In the genomic region with DNA sequence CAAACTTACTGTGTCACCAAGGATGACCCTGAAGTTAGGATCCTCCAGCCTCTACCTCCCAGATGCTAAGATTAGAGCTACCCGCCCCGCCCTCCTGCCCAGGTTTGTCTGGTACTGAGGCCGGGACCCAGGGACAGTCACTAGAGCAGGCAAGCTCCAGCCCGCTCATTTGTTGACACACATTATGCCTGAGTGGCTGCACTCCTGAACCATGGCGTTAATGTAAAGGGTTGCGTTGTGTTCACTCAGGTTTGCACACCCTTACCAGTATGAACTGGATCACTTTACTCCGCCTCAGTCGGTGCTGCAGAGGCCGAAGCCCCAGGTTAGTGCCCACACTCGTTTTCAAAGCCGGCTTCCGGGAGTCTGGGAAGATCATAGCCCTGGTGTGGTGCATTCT, we compare ENCODE assay signal across 23 mouse cellular contexts. TPM values are rescaled to one million over a fixed set of nuclear protein-coding genes. Genes with fewer than 3 reads are reported as not detected.
"Had no signal": no experiment of that assay in that cellular context is flagged by ENCODE, and none has a peak within 500 bp of the region (broad histone marks: within the 10 kb centered on the region; RNA-seq: fewer than 3 reads in every experiment).

No protein-coding gene starts in this region.

- H3K27me3 ChIP-seq: liver, embryonic 13.5 days; liver, embryonic 15.5 days; lung, embryonic 15.5 days; midbrain, embryonic 12.5 days; neural tube, embryonic 13.5 days; neural tube, embryonic 15.5 days had no signal

- ATAC-seq: liver, postnatal 0 days; lung, postnatal 0 days; midbrain, embryonic 16.5 days had no signal

- H3K27ac ChIP-seq: liver, embryonic 13.5 days; liver, embryonic 15.5 days; lung, embryonic 15.5 days; midbrain, embryonic 10.5 days; midbrain, embryonic 12.5 days; neural tube, embryonic 13.5 days; neural tube, embryonic 15.5 days had no signal

- H3K9me3 ChIP-seq: liver, embryonic 13.5 days; liver, embryonic 15.5 days; lung, embryonic 15.5 days; midbrain, embryonic 10.5 days; midbrain, embryonic 12.5 days; neural tube, embryonic 13.5 days; neural tube, embryonic 15.5 days had no signal

- H3K4me3 ChIP-seq: liver, embryonic 13.5 days; liver, embryonic 15.5 days; lung, embryonic 15.5 days; midbrain, embryonic 10.5 days; midbrain, embryonic 12.5 days; myocyte; neural tube, embryonic 13.5 days; neural tube, embryonic 15.5 days had no signal

- DNase-seq: liver; liver, embryonic 13.5 days; liver, postnatal 0 days; lung, adult 2 months; lung, postnatal 14 days; lung, postnatal 4 days; midbrain, embryonic 14.5 days; retina, postnatal 1 day; right cerebral cortex, adult 18-20 months; right cerebral cortex, postnatal 25 days; thymus, adult 2 months; thymus, postnatal 25 days; thymus, postnatal 4 days had no signal

- H3K9ac ChIP-seq: liver, embryonic 13.5 days; liver, embryonic 15.5 days; liver, postnatal 0 days; lung, embryonic 15.5 days; midbrain, embryonic 12.5 days; neural tube, embryonic 13.5 days; neural tube, embryonic 15.5 days had no signal

- H3K4me2 ChIP-seq: liver, embryonic 11.5 days; liver, embryonic 13.5 days; liver, embryonic 15.5 days; lung, embryonic 15.5 days; midbrain, embryonic 12.5 days; neural tube, embryonic 13.5 days; neural tube, embryonic 15.5 days had no signal

RNA-seq across cellular contexts. Expression of gene Masp2, which starts 38.8 kb away (rescaled TPM):
- polyA plus RNA-seq: lung, postnatal 0 days; midbrain, embryonic 12.5 days had no signal
